Mouse (Mus musculus): Measurements from ENCODE around the gene Tex35.

GRCm38 (mm10) chr1:157114492-157114891 lies 6.0 kb upstream of the Tex35 start:
- TF ChIP-seq TAL1 (IDR thresholded peaks at IDR 0.05; ENCODE audit: low read length) (no peak), GATA1 (IDR thresholded peaks at IDR 0.05; ENCODE audit: low read length) (no peak)

Data from erythroblast, embryonic 14.5 days (primary cell).